Mouse (Mus musculus): ENCODE measurements around the gene Scin.

Gene Scin

GRCm38 (mm10) chr12:40023014-40023642 lies 110.9 kb downstream of the Scin start:
- no peak for DNase-seq

GRCm38 (mm10) chr12:40022344-40022743 lies 111.7 kb downstream of the Scin start:
- DNase-seq, result no peak

GRCm38 (mm10) chr12:40017955-40018505 lies 116.0 kb downstream of the Scin start:
- no peak for DNase-seq

GRCm38 (mm10) chr12:40016648-40017460 lies 117.2 kb downstream of the Scin start:
- peak; percentile 32 to 48 for DNase-seq

- DNase-seq, result no peak
These were observed 118.0 kb downstream of the Scin start for GRCm38 (mm10) chr12:40016068-40016467.

- no peak for DNase-seq
These were observed 124.2 kb downstream of the Scin start for GRCm38 (mm10) chr12:40009866-40010265.

All from spleen, adult 18-20 months (tissue).